In the genomic region with DNA sequence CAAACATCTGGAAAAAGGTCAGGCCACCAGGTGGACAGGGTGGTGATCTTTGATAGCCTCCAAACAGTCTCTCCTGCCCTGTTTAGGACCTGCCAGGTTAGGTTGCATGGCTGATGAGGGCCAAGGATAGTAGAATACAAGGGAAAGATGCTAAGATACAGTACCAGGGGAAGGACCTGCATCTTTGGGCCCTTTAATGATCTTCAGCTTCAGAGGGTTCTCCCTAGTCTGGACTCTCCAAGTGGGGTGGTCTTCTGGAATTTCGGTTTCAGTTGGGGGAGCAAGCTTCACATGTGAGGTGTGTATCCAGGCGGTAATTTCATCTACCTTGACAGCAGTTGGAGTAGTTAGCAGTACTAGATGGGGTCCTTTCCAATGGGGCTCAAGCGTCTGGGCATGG, we compare ENCODE assay signal across 16 mouse cellular contexts.
"Had no signal": no experiment of that assay in that cellular context is flagged by ENCODE, and none has a peak within 500 bp of the region (broad histone marks: within the 10 kb centered on the region; RNA-seq: fewer than 3 reads in every experiment).

No protein-coding gene starts in this region.

- H3K4me1 ChIP-seq: neural tube, embryonic 13.5 days; neural tube, embryonic 15.5 days; stomach, embryonic 15.5 days had no signal

- H3K4me3 ChIP-seq: neural tube, embryonic 13.5 days; neural tube, embryonic 15.5 days; stomach, embryonic 15.5 days had no signal

- H3K36me3 ChIP-seq: neural tube, embryonic 13.5 days; neural tube, embryonic 15.5 days; stomach, embryonic 15.5 days had no signal

- H3K9me3 ChIP-seq: neural tube, embryonic 15.5 days; stomach, embryonic 15.5 days had no signal

- H3K4me2 ChIP-seq: neural tube, embryonic 13.5 days; neural tube, embryonic 15.5 days; stomach, embryonic 15.5 days had no signal

- H3K9ac ChIP-seq: neural tube, embryonic 13.5 days; neural tube, embryonic 15.5 days; stomach, embryonic 15.5 days had no signal

- DNase-seq: retina, postnatal 1 day; right cerebral cortex, adult 18-20 months; right cerebral cortex, postnatal 14 days; right cerebral cortex, postnatal 25 days; right cerebral cortex, postnatal 4 days; spleen, adult 18-20 months; thymus, adult 18-20 months; thymus, adult 2 months; thymus, postnatal 14 days; thymus, postnatal 25 days; thymus, postnatal 36 days; thymus, postnatal 4 days had no signal

- H3K27me3 ChIP-seq: neural tube, embryonic 13.5 days; neural tube, embryonic 15.5 days; stomach, embryonic 15.5 days had no signal

- H3K27ac ChIP-seq: neural tube, embryonic 13.5 days; neural tube, embryonic 15.5 days; stomach, embryonic 15.5 days; stomach, postnatal 0 days had no signal
